Mouse (Mus musculus): ENCODE results near the gene Col27a1.

DNA sequence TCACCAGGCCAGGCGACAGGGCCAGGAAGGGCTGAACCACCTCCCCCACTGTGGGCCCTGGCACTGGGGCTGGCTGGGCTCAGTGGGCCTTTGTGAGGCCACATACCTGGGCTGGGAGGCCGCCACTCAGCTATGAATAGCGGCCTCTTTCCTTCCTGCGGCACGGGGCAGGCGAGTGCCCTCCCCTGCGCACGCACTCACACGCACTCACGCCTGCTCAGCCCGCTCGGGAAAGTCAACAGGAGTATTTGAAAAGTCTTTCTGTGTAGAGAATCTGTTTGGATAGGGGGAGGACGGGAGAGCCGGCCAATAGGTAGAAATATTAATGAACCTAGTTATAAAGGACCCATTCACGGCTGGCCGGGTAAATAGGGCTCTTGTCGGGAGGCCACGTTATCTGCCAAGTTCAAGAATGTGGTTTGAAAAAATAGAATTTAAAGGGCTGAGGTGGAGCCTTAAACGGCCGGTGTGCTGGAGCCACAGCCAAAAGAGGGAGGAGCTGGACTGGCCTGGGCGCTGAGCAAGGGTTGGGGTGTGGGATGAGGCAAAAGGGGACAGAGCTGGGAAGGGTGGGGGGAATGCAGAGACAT is 27.4 kb upstream of the Col27a1 start:
- TF ChIP-seq POLR2A (IDR thresholded peaks at IDR 0.05; ENCODE audit: insufficient read depth, low read length), result no peak
- no peak for TF ChIP-seq CTCF (IDR thresholded peaks at IDR 0.05; ENCODE audit: low read depth, low read length)

All from ES-Bruce4 (cell line).